Mouse (Mus musculus): ENCODE data around the gene Mtrr.
A peak's percentile ranks its signal among the peaks of the same experiment; 100 is the strongest.

Mtrr gene

GRCm38 (mm10) chr13:68581747-68582516 is at the start of gene Mtrr, which contains the start of gene Fastkd3:
Gene Mtrr (minus strand): TSS chr13:68582149.
Gene Fastkd3 (plus strand): TSS chr13:68582234.
- peak; percentile 96 for DNase-seq (ENCODE audit: low read depth)

DNA sequence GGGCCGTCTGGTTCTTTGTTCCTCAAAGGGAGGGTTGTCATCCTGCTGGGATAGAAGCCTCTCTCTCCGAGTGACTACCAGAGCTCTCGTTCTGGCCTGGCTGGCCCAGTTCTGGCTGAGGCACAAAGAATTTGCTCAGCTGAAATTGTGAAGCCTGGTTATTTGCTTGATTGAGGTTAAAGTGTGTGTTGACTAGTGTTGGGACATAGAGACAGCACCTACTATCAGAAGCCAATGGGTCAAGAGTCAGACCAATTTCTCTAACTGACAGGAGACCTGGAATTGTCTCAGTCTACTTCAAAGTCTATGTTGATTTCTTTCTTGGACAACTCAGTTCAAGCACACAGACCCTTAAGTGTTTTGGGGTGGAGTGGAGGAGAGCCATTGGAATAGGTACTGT is 45.1 kb upstream of the Mtrr start:
- no peak for DNase-seq (ENCODE audit: low read depth)

GRCm38 (mm10) chr13:68622792-68623191 is 40.8 kb upstream of the Mtrr start:
- no peak for DNase-seq (ENCODE audit: low read depth)

DNA sequence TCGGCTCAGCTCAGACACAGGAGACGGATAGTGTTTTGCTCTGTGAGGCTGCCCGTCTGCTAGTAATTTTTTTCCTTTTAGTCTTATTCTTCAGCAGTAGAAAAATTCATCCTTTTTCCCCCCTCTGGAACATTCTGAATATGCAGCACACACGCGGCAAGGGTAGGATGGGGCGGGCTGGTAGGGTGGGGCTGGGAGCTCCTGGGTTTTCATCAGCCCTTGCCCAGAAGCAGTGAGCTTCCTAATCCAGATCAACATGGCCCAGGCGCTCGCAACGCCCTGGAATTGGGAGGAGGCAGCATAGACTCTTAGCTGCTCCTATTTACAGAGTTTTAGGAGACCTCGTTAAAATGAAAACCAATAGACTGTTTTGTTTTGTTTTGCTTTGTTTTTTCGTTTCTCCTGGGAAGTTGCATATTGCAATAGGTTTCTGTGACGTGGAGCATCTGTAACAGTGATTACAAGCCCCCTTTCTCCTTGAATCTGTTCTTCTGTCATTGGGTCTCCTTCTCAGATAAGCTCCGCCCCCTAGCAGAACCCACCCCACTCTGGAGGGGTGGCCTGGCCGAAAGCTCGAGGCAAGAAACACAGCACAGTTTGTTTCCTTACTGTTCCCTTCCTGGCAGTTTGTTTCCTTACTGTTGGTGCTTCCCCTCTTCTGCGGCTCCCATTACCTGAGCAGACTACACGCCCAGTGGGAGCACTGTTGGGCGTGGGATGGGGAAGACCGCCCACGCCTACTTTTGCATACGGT is 25.9 kb upstream of the Mtrr start:
- no peak for DNase-seq (ENCODE audit: low read depth)

GRCm38 (mm10) chr13:68605689-68606126 is 23.8 kb upstream of the Mtrr start:
- DNase-seq (ENCODE audit: low read depth) = no peak

DNA sequence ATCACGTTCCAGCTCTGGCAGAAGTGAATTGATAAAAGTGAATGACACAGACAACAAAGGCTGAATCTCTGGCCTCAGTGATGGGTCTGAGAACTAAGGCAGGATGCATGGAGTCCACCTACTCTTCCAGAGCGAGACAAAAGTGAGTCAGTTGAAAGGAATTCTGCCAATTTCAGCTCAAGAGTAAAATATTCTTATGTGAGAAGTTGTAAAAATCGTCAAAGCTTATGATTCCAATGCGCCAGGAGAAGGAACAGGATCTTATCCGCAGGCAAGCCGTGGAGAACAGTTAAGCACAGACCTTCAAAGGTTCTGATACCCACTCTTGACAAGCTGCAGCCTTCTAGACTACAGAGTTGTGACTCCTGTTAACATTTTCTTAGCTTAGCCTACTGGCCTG is 21.1 kb upstream of the Mtrr start:
- no peak for DNase-seq (ENCODE audit: low read depth)

- DNase-seq (ENCODE audit: low read depth) = no peak
Measured at GRCm38 (mm10) chr13:68601184-68601583, 19.2 kb upstream of the Mtrr start.

GRCm38 (mm10) chr13:68598953-68599352 is 17.0 kb upstream of the Mtrr start:
- no peak for DNase-seq (ENCODE audit: low read depth)

GRCm38 (mm10) chr13:68597667-68598066 is 15.7 kb upstream of the Mtrr start:
- no peak for DNase-seq (ENCODE audit: low read depth)

GRCm38 (mm10) chr13:68597199-68597598 is 15.2 kb upstream of the Mtrr start, which contains the start of gene 1700001L19Rik:
Gene 1700001L19Rik (plus strand): TSS chr13:68597421.
- DNase-seq (ENCODE audit: low read depth) = no peak

DNA sequence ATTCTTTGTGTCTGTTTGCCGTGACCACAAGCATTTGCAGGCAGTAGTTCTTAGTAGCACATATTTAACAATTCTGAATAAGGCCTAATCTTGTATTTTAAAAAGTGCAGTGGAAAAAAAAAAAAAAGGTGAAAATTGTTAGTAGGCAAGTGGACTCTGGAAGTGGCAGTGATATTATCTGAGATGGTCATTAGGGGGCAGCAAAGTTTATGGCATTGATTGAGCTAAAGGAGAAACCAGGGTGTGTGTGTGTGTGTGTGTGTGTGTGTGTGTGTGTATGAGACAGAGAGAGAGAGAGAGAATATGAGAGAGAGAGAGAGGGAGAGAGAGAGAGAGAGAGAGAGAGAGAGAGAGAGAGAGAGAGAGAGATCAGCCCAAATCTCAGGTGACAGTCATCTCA is 11.8 kb upstream of the Mtrr start:
- DNase-seq (ENCODE audit: low read depth) = no peak

GRCm38 (mm10) chr13:68588352-68588751 is 6.4 kb upstream of the Mtrr start:
- DNase-seq (ENCODE audit: low read depth) = no peak

DNA sequence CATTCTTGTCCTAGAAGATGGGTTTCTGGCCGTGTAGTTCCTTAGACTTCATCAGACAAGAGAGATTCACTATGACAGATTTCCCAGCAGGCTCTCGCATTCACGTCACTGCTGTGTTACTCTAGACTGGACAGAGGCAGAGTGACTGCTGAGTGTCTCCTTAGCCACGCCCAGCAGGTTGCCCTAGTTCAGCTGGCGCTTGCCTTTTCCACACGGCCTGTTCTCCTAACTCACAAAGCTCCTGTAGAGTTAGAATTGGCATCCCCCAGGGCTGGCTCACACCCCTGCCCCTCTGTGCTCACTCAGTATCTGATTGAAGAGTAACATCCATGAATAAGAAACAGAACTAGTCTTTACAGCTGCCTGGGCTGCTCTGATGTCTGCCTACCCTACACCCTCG is 3.5 kb upstream of the Mtrr start:
- DNase-seq (ENCODE audit: low read depth) = no peak

DNA sequence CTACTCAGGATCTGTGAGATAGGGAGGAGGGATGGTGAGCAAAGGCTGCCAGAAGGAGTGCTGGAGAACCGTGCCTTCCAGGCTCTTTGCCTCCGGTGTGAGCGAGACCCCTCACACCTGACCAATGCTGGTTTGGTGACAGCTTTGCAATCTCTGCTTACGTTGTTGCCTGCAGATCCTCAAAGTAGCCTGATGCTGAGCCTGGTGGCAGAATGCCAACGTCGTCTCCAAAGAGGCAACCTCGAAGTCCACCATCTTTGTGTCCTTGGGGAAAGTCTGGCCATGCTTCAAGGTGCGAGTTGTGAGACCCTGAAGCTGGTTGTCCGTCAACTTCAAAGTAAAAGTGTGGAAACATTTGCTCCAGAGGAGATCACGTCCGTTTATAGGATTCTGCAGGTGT is 2.0 kb upstream of the Mtrr start:
- no peak for DNase-seq (ENCODE audit: low read depth)

- DNase-seq (ENCODE audit: low read depth) = no peak
Measured at GRCm38 (mm10) chr13:68582517-68582780, 500 bp upstream of the Mtrr start.

- DNase-seq (ENCODE audit: low read depth) = no peak
Measured at GRCm38 (mm10) chr13:68581086-68581740, 736 bp downstream of the Mtrr start.

DNA sequence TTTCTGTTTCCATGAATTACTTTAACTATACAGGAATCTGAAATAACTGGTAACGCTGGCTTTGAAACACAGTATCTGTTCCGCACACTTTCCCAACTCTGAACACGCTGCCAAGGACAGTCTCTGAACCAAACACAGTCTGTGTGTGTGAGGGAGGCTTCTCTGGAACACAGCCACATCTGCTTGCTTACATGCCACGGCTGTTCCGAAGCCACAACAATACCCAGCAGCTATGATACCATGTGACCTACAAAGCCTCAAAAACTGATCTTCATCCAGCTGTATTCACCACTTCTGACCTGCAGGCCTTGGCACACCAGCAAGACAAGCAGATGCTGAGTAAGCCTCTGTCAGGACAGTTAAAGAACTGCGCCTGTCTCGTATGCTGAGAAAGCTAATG is 4.0 kb downstream of the Mtrr start:
- no peak for DNase-seq (ENCODE audit: low read depth)

DNA sequence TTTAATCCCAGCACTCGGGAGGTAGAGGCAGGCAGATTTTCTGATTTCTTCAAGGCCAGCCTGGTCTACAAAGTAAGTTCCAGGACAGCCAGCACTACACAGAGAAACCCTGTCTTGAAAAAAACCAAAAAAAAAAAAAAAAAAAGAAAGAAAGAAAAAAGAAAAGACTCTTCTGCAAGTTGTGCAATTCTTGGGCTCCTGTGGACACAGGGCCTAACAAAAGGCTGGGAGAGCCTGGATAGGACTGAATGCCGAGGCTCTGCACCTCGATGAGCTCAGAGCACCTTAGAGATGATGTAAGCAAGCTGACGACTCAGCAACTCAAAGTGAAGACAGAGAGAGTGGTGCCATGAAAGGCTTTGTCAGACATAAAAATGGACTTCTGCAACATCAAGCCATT is 7.6 kb downstream of the Mtrr start:
- no peak for DNase-seq (ENCODE audit: low read depth)

DNA sequence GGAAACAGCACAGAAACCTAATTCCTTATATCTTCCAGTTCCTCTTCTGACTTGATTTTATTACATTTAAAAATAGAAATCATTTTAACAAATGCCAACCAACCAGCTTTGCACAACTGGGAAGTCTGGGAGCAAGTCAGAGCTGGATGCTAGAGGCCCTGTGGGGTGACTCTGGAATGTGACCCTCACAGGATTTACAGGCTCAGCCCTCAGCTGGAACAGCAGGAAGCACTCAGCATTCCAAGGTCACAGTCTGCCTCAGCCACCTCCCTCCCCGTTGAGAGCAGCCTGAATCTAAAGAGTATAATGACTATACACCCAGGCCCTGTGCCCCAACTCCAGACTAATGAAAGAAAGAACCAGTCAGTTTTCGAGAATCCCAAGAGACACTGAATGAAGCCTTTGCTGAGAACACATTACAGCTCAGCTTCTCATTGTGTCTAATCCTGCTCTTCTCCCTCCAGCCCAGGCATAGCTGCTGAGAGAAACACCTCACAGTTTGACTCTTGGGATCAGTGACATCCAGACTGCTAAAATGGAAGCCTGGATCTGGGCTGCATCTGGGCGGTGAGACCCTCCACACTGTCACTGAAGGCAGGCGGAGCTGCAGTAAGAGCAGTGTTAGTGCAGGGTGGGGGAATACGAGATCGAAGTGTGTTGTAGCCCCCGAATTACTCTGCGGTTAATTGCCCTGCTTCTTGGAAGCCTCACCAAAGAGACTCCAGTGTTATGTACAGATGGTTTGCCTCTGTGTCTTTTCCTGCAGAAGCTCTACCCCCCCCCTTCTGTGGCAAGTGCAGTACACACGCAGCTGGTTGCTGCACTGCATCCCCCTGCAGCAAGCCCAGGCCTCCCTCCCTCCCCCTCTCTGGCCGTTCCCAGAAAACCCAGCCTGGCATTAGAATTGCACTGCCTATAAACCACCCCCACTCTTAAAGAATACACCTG is 8.7 kb downstream of the Mtrr start:
- no peak for DNase-seq (ENCODE audit: low read depth)

DNA sequence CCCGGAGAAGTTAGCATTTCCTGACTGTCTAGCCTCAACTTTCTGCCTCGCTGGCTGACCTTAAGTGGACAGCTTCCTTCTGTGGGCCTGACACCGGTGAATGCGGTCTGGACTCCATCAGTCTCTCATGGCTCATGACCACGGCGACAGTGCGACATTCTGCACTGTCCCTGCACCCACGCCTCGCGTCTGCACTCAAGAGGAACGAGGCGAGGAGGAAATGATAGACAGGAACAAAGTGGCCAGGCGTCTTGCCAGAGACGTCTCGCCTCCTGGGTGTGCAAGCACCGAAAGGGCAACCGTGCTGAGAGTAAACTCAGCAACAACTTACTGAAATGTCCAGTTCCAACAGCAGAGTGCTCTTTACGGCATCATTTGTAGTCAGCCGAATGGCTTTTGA is 9.7 kb downstream of the Mtrr start:
- no peak for DNase-seq (ENCODE audit: low read depth)

DNA sequence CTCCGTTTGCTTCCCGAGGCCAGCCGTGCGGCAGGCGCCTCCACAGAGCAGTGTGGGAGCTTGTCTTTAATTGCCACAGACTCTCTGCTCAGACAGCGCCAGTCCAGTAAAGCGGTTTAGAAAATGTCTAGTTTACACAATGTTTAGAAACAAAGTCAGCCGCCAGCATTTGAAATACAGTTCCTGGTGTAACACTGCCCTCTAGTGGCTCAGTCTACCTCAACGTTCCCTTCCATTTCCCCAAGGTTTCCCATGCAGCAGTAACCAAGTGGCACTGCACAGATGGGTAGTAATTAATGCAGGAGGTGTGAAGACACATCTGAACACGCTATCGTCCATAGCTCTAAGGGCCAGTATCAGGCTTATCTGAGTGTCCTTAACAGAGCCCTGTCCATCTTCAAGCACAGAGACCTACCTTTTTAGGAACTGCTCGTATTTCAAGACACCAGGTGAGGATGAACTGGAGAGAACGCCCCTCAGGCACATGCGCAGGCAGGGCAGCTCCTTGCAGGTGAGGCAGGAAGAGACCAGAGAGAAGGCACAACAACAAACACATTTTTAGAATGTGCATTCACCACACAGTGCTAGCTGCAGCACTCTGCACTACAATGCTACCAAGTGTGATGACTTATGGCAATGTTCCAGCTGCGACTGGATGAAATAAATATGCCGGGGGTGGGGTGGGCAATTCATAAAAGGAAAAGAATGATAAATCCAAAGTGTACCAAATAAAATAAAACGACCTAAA is 12.2 kb downstream of the Mtrr start:
- DNase-seq (ENCODE audit: low read depth) = peak; percentile 59

Data from naive thymus-derived CD4-positive, alpha-beta T cell, adult 2 months (primary cell).